Mouse (Mus musculus) bone marrow macrophage, adult 2 months (primary cell): ENCODE measurements at regions not wholly inside any gene's neighbourhood (a gene's known extent, or its start where the extent isn't known, plus 50 kb on each side); places are given as distances from the start of the nearest gene placed in this dataset.

Experiments
- CTCF ChIP-seq: IDR thresholded peaks from 2 replicates; pipeline ENCODE4 v1.5.1; 2012; ENCODE audit warnings: low read depth, mild to moderate bottlenecking, low read length, moderate library complexity
- POLR2A ChIP-seq: IDR thresholded peaks from 2 replicates; pipeline ENCODE4 v1.6.1; 2012; ENCODE audit warnings: mild to moderate bottlenecking, low read depth, low read length, borderline replicate concordance

GRCm38 (mm10) chr19:56077491-56077890, 209.4 kb upstream of the Habp2 start:
- TF ChIP-seq CTCF, result no peak
- no peak for TF ChIP-seq POLR2A
